Mouse (Mus musculus) midbrain, postnatal 0 days (tissue): Measurements from ENCODE around the gene Rpl9-ps6. TPM values are rescaled to one million over a fixed set of nuclear protein-coding genes. Genes with fewer than 3 reads are reported as not detected.

Source experiments
- ATAC-seq: fragments of 200-750 bp; cut with Nextera tagmentation; 2 replicates; pipeline ENCODE4 v1.8.0; 2017; ENCODE audit warnings: moderate number of reproducible peaks, mild to moderate bottlenecking, moderate TSS enrichment, moderate library complexity; ENCODE audit not compliant: low FRiP score
- DNase-seq: peaks from one replicate; pipeline ENCODE4 v3.0.0-alpha.2; 2015; ENCODE audit warnings: low spot score
- H3K27ac ChIP-seq: fragments of 300-500 bp; sonication (generic); 2 replicates; pipeline ENCODE4 v1.5.1; 2014; ENCODE audit warnings: low read depth, mild to moderate bottlenecking, low read length, mixed read lengths
- H3K27me3 ChIP-seq: fragments of 300-500 bp; sonication (generic); 2 replicates; pipeline ENCODE4 v1.6.1; 2014; ENCODE audit warnings: low read length, control low read depth, mixed read lengths; ENCODE audit not compliant: insufficient read depth
- H3K36me3 ChIP-seq: fragments of 300-500 bp; sonication (generic); 2 replicates; pipeline ENCODE4 v1.6.1; 2014; ENCODE audit warnings: low read length, control low read depth, mixed read lengths; ENCODE audit not compliant: insufficient read depth
- H3K4me1 ChIP-seq: fragments of 300-500 bp; sonication (generic); 2 replicates; pipeline ENCODE4 v1.6.1; 2014; ENCODE audit warnings: mild to moderate bottlenecking, control low read depth, antibody characterized with exemption, low read length, mixed read lengths; ENCODE audit not compliant: insufficient read depth
- H3K4me2 ChIP-seq: fragments of 300-500 bp; sonication (generic); 2 replicates; pipeline ENCODE4 v1.6.1; 2014; ENCODE audit warnings: low read depth, mild to moderate bottlenecking, low read length, mixed read lengths; ENCODE audit not compliant: poor library complexity, severe bottlenecking
- H3K4me3 ChIP-seq: fragments of 300-500 bp; sonication (generic); 2 replicates; pipeline ENCODE4 v1.5.1; 2014; ENCODE audit warnings: low read depth, mild to moderate bottlenecking, low read length, moderate library complexity
- H3K9ac ChIP-seq: fragments of 300-500 bp; sonication (generic); replicated peaks from 2 replicates; pipeline ENCODE4 v1.6.1; 2014; ENCODE audit warnings: mild to moderate bottlenecking, low read length, moderate library complexity, mixed read lengths; ENCODE audit not compliant: poor library complexity, severe bottlenecking
- H3K9me3 ChIP-seq: fragments of 300-500 bp; sonication (generic); 2 replicates; pipeline ENCODE4 v1.6.1; 2016; ENCODE audit warnings: low read length, control low read depth
- CTCF ChIP-seq: IDR thresholded peaks from 2 replicates; pipeline ENCODE4 v1.5.1; 2016; ENCODE audit warnings: antibody characterized with exemption, mild to moderate bottlenecking
- WGBS: fragments of 180-500 bp; shearing (Covaris S2); extraction: QIAGEN DNeasy Blood & Tissue Kit; methylation state at CpG from one replicate; pipeline ENCODE4 v1.1.7; 2014; 5-methylcytosine and 5-hydroxymethylcytosine counted together
- polyA plus RNA-seq: library from polyadenylated mRNA; unstranded; fragments of >200 nt; fragmentation: Nextera tagmentation; extraction: Ambion mirVana; gene quantifications from 2 replicates; pipeline ENCODE4 v1.2.1, GENCODE M21; 2015
- total RNA-seq: library from RNA; depleted of rRNA; stranded (reverse); fragments of >200 nt; gene quantifications from 2 replicates; pipeline ENCODE4 v1.2.3, GENCODE M21; 2014

Gene Rpl9-ps6
- total and polyA plus RNA-seq, 2 experiments from 2014 or later: 39.8 to 51.6 TPM

- WGBS: 84% methylated on average over 8 of the region's 8 CpGs
Observed at GRCm38 (mm10) chr19:32480791-32481442, 14.5 kb upstream of the Rpl9-ps6 start.

GRCm38 (mm10) chr19:32480255-32480654, 13.9 kb upstream of the Rpl9-ps6 start:
- H3K9ac ChIP-seq: no peak overlapping the region
- H3K36me3 ChIP-seq: no peaks in the 10 kb centered on the region
- no peak for ATAC-seq

More at GRCm38 (mm10) chr19:32480791-32481442, 14.5 kb upstream of the Rpl9-ps6 start:
- Histone ChIP-seq H3K4me1 (no peaks in the 10 kb centered on the region), H3K36me3 (no peaks in the 10 kb centered on the region), H3K27me3 (no peaks in the 10 kb centered on the region), H3K4me2 (no peak overlapping the region), H3K4me3 (no peak overlapping the region), H3K9ac (no peak overlapping the region), H3K27ac (no peak overlapping the region), H3K9me3 (no peaks in the 10 kb centered on the region)
- no peak for DNase-seq
- no peak for ATAC-seq
- TF ChIP-seq CTCF: no peak

GRCm38 (mm10) chr19:32476712-32477052, 10.3 kb upstream of the Rpl9-ps6 start:
- ATAC-seq (no peak), DNase-seq (no peak)
- Histone ChIP-seq H3K9me3 (no peaks in the 10 kb centered on the region), H3K9ac (no peak overlapping the region), H3K27me3 (no peaks in the 10 kb centered on the region), H3K4me2 (no peak overlapping the region), H3K4me1 (no peaks in the 10 kb centered on the region), H3K36me3 (no peaks in the 10 kb centered on the region), H3K27ac (no peak overlapping the region), H3K4me3 (no peak overlapping the region)
- no peak for TF ChIP-seq CTCF
- 82% methylated on average over 4 of the region's 4 CpGs for WGBS

More at GRCm38 (mm10) chr19:32480255-32480654, 13.9 kb upstream of the Rpl9-ps6 start:
- Histone ChIP-seq H3K4me3 (no peak overlapping the region), H3K27me3 (no peaks in the 10 kb centered on the region), H3K27ac (no peak overlapping the region), H3K4me2 (no peak overlapping the region), H3K4me1 (no peaks in the 10 kb centered on the region), H3K9me3 (no peaks in the 10 kb centered on the region)
- no peak for DNase-seq
- whole genome bisulfite sequencing: 89% methylated on average over 5 of the region's 5 CpGs
- no peak for TF ChIP-seq CTCF

- Histone ChIP-seq H3K4me2 (no peak overlapping the region), H3K4me3 (no peak overlapping the region), H3K27me3 (no peaks in the 10 kb centered on the region), H3K9me3 (no peaks in the 10 kb centered on the region), H3K27ac (no peak overlapping the region), H3K4me1 (no peaks in the 10 kb centered on the region), H3K9ac (no peak overlapping the region), H3K36me3 (no peaks in the 10 kb centered on the region)
- no peak for TF ChIP-seq CTCF
- WGBS: 91% methylated on average over 12 of the region's 12 CpGs
- DNase-seq (no peak), ATAC-seq (no peak)
Observed at GRCm38 (mm10) chr19:32476016-32476711, 9.8 kb upstream of the Rpl9-ps6 start.

GRCm38 (mm10) chr19:32470570-32471263, 4.3 kb upstream of the Rpl9-ps6 start:
- peak; percentile 49; the same call in 1 of the 2 replicates for ATAC-seq
- no peaks in the 10 kb centered on the region for H3K9me3 ChIP-seq
- no peak for DNase-seq
- H3K27me3 ChIP-seq: no peaks in the 10 kb centered on the region
- no peak for TF ChIP-seq CTCF
- H3K9ac ChIP-seq: no peak overlapping the region
- H3K4me1 ChIP-seq: no peaks in the 10 kb centered on the region
- no peak overlapping the region for H3K4me3 ChIP-seq
- H3K27ac ChIP-seq: no peak overlapping the region
- no peaks in the 10 kb centered on the region for H3K36me3 ChIP-seq
- no peak overlapping the region for H3K4me2 ChIP-seq
- 89% methylated on average over 13 of the region's 13 CpGs for WGBS

- ATAC-seq (no peak), DNase-seq (peak; percentile 72)
- Histone ChIP-seq H3K4me3 (no peak overlapping the region), H3K27ac (no peak overlapping the region), H3K36me3 (no peaks in the 10 kb centered on the region), H3K27me3 (no peaks in the 10 kb centered on the region), H3K4me2 (no peak overlapping the region), H3K9me3 (no peaks in the 10 kb centered on the region), H3K4me1 (no peaks in the 10 kb centered on the region), H3K9ac (no peak overlapping the region)
- peak; percentile 90 for TF ChIP-seq CTCF
- WGBS: 28% methylated on average over 6 of the region's 6 CpGs
Observed at GRCm38 (mm10) chr19:32470059-32470497, 3.7 kb upstream of the Rpl9-ps6 start.
